ENCODE assay signal across 8 mouse cellular contexts in genomic region chr17:56506417-56507065, GRCm38 (mm10). TPM values are rescaled to one million over a fixed set of nuclear protein-coding genes. Genes with fewer than 3 reads are reported as not detected.
DNase-seq lines count a peak whose midpoint lies in the region; ATAC-seq and TF ChIP-seq lines count a peak whose summit lies in the region.

No protein-coding gene starts in this region.

- peaks cover 11% of the 10 kb centered on the region; the same call in 1 of the 2 replicates for H3K4me1 ChIP-seq in neural tube, embryonic 11.5 days (ENCODE audit: control insufficient read depth, insufficient read depth, low read length)
- peaks cover 9% of the 10 kb centered on the region; the same call in 1 of the 2 replicates for H3K4me1 ChIP-seq in limb, embryonic 11.5 days (ENCODE audit: control insufficient read depth, insufficient read depth, low read length)
- H3K4me1 ChIP-seq in small intestine, adult 2 months (ENCODE audit: control insufficient read depth, insufficient read depth, insufficient read length, low read length), result peaks cover 24% of the 10 kb centered on the region

- no peak for ATAC-seq in cerebellum, adult (ENCODE audit: insufficient number of reproducible peaks, low FRiP score, low TSS enrichment)
- no peak for ATAC-seq in neural tube, embryonic 11.5 days (ENCODE audit: insufficient read depth, low FRiP score, low TSS enrichment)
- ATAC-seq in limb, embryonic 11.5 days (ENCODE audit: insufficient number of reproducible peaks, low FRiP score, low TSS enrichment, low read depth), result no peak

- peak overlapping the region; percentile 86 for H3K9ac ChIP-seq in neural tube, embryonic 11.5 days (ENCODE audit: low read length)
- H3K9ac ChIP-seq in limb, embryonic 11.5 days (ENCODE audit: low read length), result peak overlapping the region; percentile 73; the same call in 1 of the 2 replicates

- TF ChIP-seq POLR2A in small intestine, adult 2 months (IDR thresholded peaks at IDR 0.05; ENCODE audit: low read depth, low read length), result no peak

- peak overlapping the region; percentile 52 for H3K4me3 ChIP-seq in neural tube, embryonic 11.5 days (ENCODE audit: low read depth, low read length)
- peak overlapping the region; percentile 65 for H3K4me3 ChIP-seq in limb, embryonic 11.5 days (ENCODE audit: low read depth, low read length)
- peak overlapping the region; percentile 69 for H3K4me3 ChIP-seq in small intestine, adult 2 months (ENCODE audit: low read depth, low read length)

- WGBS in neural tube, embryonic 11.5 days, result 61% methylated on average over 15 of the region's 15 CpGs
- whole genome bisulfite sequencing in limb, embryonic 11.5 days, result 56% methylated on average over 15 of the region's 15 CpGs
- 67% methylated on average over 15 of the region's 15 CpGs for WGBS in small intestine, adult 2 months

- peak overlapping the region; percentile 98 for H3K4me2 ChIP-seq in neural tube, embryonic 11.5 days (ENCODE audit: low read depth)
- peak overlapping the region; percentile 95 for H3K4me2 ChIP-seq in limb, embryonic 11.5 days (ENCODE audit: low read depth, severe bottlenecking)

- no peak for TF ChIP-seq CTCF in small intestine, adult 2 months (IDR thresholded peaks at IDR 0.05; ENCODE audit: extremely low read depth, insufficient read length, insufficient replicate concordance, low read depth, low read length)

- peaks cover 17% of the 10 kb centered on the region for H3K27me3 ChIP-seq in neural tube, embryonic 11.5 days (ENCODE audit: control insufficient read depth, insufficient read depth, low read length)
- peaks cover 25% of the 10 kb centered on the region for H3K27me3 ChIP-seq in limb, embryonic 11.5 days (ENCODE audit: control insufficient read depth, insufficient read depth, low read length)
- peaks cover 16% of the 10 kb centered on the region for H3K27me3 ChIP-seq in small intestine, adult 2 months (ENCODE audit: control insufficient read depth, insufficient read depth, low read length)

- H3K36me3 ChIP-seq in neural tube, embryonic 11.5 days (ENCODE audit: control insufficient read depth, insufficient read depth, low read length), result no peaks in the 10 kb centered on the region
- no peaks in the 10 kb centered on the region for H3K36me3 ChIP-seq in limb, embryonic 11.5 days (ENCODE audit: control insufficient read depth, insufficient read depth, low read length)
- H3K36me3 ChIP-seq in small intestine, adult 2 months (ENCODE audit: control insufficient read depth, insufficient read depth, low read length), result no peaks in the 10 kb centered on the region

- peak; percentile 63 for DNase-seq in cerebellum, adult 9-10 months
- no peak for DNase-seq in neural tube, embryonic 11.5 days (ENCODE audit: low spot score)
- DNase-seq in neural tube, embryonic 10.5 days (ENCODE audit: extremely low spot score, low spot score), result no peak
- DNase-seq in limb, embryonic 11.5 days (ENCODE audit: low spot score), result no peak
- no peak for DNase-seq in left cerebral cortex, adult 11 months (ENCODE audit: low spot score)
- no peak for DNase-seq in spleen, postnatal 14 days (ENCODE audit: low spot score in 2 of 2)

- H3K9me3 ChIP-seq in neural tube, embryonic 11.5 days (ENCODE audit: control insufficient read depth, low read length), result no peaks in the 10 kb centered on the region
- peaks cover 8% of the 10 kb centered on the region; the same call in 1 of the 2 replicates for H3K9me3 ChIP-seq in limb, embryonic 11.5 days (ENCODE audit: control insufficient read depth, low read length)

- no peak overlapping the region for H3K27ac ChIP-seq in neural tube, embryonic 11.5 days (ENCODE audit: low read depth, low read length)
- no peak overlapping the region for H3K27ac ChIP-seq in limb, embryonic 11.5 days (replicated peaks; ENCODE audit: low read depth, low read length)
- peak overlapping the region; percentile 84 for H3K27ac ChIP-seq in small intestine, adult 2 months (ENCODE audit: insufficient read depth, low read depth, low read length)

RNA-seq across cellular contexts. Expression of gene Znrf4, which starts 5.7 kb away (rescaled TPM):
- not detected in 2 replicates for polyA plus RNA-seq in neural tube, embryonic 11.5 days (2014; fragmentation: Nextera tagmentation; extraction: Ambion mirVana)
- polyA plus RNA-seq in limb, embryonic 11.5 days (2014; fragmentation: Nextera tagmentation; extraction: Ambion mirVana), result not detected in 2 replicates
- polyA plus RNA-seq in small intestine, adult 2 months (2012; rRNA removed), result not detected in 2 replicates

RNA-seq across cellular contexts. Expression of gene Ptprs, which starts 30.3 kb away (rescaled TPM):
- 164 and 174 TPM in 2 replicates for polyA plus RNA-seq in neural tube, embryonic 11.5 days (2014; fragmentation: Nextera tagmentation; extraction: Ambion mirVana)
- polyA plus RNA-seq in limb, embryonic 11.5 days (2014; fragmentation: Nextera tagmentation; extraction: Ambion mirVana), result 82.5 and 86.2 TPM in 2 replicates
- polyA plus RNA-seq in small intestine, adult 2 months (2012; rRNA removed), result 42.5 and 54.1 TPM in 2 replicates

RNA-seq across cellular contexts. Expression of gene Gm20219, which starts 47.6 kb away (rescaled TPM):
- 1.1 and 2.1 TPM in 2 replicates for polyA plus RNA-seq in neural tube, embryonic 11.5 days (2014; fragmentation: Nextera tagmentation; extraction: Ambion mirVana)
- 0.73 and 0.84 TPM in 2 replicates for polyA plus RNA-seq in limb, embryonic 11.5 days (2014; fragmentation: Nextera tagmentation; extraction: Ambion mirVana)
- 2.7 TPM in 2 replicates for polyA plus RNA-seq in small intestine, adult 2 months (2012; rRNA removed)
